Mouse (Mus musculus) megakaryocyte, embryonic 14.5 days (primary cell): ENCODE measurements around the gene Tbce.

Source experiments
- FLI1 ChIP-seq: IDR thresholded peaks from 2 replicates; pipeline ENCODE4 v1.6.1; 2012; ENCODE audit warnings: low read length, inconsistent platforms, mixed read lengths
- GATA1 ChIP-seq: IDR thresholded peaks from 3 replicates; pipeline ENCODE4 v1.6.1; 2012; ENCODE audit warnings: mixed read lengths, low read length, inconsistent platforms, borderline replicate concordance

GRCm38 (mm10) chr13:14014540-14014939 is 24.9 kb downstream of the Tbce start:
- TF ChIP-seq GATA1 (no peak), FLI1 (no peak)
